Mouse (Mus musculus) hindbrain, embryonic 12.5 days (tissue): ENCODE data around the gene Gm20390. TPM values are rescaled to one million over a fixed set of nuclear protein-coding genes. Genes with fewer than 3 reads are reported as not detected.
"Not testable (repeated sequence)": the region's sequence is repeated elsewhere in the genome, so short reads cannot be mapped to it uniquely, and the experiment has no call there.

ENCODE experiments used
- ATAC-seq: fragments of 200-750 bp; cut with Nextera tagmentation; 2 replicates; pipeline ENCODE4 v1.8.0; 2017; ENCODE audit warnings: moderate TSS enrichment; ENCODE audit not compliant: low FRiP score
- H3K27ac ChIP-seq: fragments of 300-500 bp; sonication (generic); 2 replicates; pipeline ENCODE4 v1.5.1; 2016; ENCODE audit warnings: mild to moderate bottlenecking
- H3K27me3 ChIP-seq: fragments of 300-500 bp; sonication (generic); 2 replicates; pipeline ENCODE4 v1.6.1; 2016; ENCODE audit warnings: mild to moderate bottlenecking
- H3K36me3 ChIP-seq: fragments of 300-500 bp; sonication (generic); 2 replicates; pipeline ENCODE4 v1.6.1; 2016; ENCODE audit warnings: mild to moderate bottlenecking
- H3K4me1 ChIP-seq: fragments of 300-500 bp; sonication (generic); 2 replicates; pipeline ENCODE4 v1.6.1; 2016
- H3K4me2 ChIP-seq: fragments of 300-500 bp; sonication (generic); replicated peaks from 2 replicates; pipeline ENCODE4 v1.6.1; 2016; ENCODE audit warnings: mild to moderate bottlenecking
- H3K4me3 ChIP-seq: fragments of 300-500 bp; sonication (generic); 2 replicates; pipeline ENCODE4 v1.5.1; 2016; ENCODE audit warnings: mild to moderate bottlenecking
- H3K9ac ChIP-seq: fragments of 300-500 bp; sonication (generic); 2 replicates; pipeline ENCODE4 v1.6.1; 2016; ENCODE audit warnings: mild to moderate bottlenecking, moderate library complexity
- H3K9me3 ChIP-seq: fragments of 300-500 bp; sonication (generic); replicated peaks from 2 replicates; pipeline ENCODE4 v1.6.1; 2016; ENCODE audit warnings: mild to moderate bottlenecking
- WGBS: fragments of 180-500 bp; shearing (Covaris S2); methylation state at CpG from one replicate; pipeline ENCODE4 v1.1.7; 2016; 5-methylcytosine and 5-hydroxymethylcytosine counted together
- polyA plus RNA-seq: library from polyadenylated mRNA; unstranded; fragments of >200 nt; fragmentation: Nextera tagmentation; extraction: Ambion mirVana; gene quantifications from 2 replicates; pipeline ENCODE4 v1.2.1, GENCODE M21; 2016

The Gm20390 gene
- polyA plus RNA-seq, 1 experiment from 2014 or later: 355 TPM

DNA sequence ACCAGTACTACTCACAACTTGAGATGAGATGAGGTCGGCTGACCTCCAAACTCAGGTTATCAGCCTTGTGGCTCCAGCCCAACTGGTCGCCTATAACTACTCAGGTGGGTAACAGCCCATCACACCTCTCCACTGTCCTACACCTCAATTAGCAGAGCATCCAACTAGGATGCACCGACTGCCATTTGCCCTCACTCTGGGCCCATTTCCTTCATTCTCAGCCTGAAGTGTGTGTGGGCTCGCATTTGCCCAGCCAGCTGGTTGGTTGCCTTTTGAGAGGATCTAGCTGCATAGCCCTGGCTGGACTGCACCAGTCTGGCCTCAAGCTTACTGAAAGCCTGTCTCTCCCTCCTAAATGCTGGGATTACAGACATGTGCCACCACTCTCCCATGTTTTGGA, 10.3 kb downstream of the Gm20390 start:
- no peaks in the 10 kb centered on the region for H3K27me3 ChIP-seq
- H3K4me1 ChIP-seq: peaks cover 26% of the 10 kb centered on the region
- ATAC-seq: no peak
- H3K36me3 ChIP-seq: peaks cover 57% of the 10 kb centered on the region
- no peak overlapping the region for H3K4me2 ChIP-seq
- 87% methylated on average over 4 of the region's 4 CpGs for WGBS
- H3K9me3 ChIP-seq: no peaks in the 10 kb centered on the region
- H3K9ac ChIP-seq: no peak overlapping the region
- H3K27ac ChIP-seq: no peak overlapping the region
- H3K4me3 ChIP-seq: no peak overlapping the region

DNA sequence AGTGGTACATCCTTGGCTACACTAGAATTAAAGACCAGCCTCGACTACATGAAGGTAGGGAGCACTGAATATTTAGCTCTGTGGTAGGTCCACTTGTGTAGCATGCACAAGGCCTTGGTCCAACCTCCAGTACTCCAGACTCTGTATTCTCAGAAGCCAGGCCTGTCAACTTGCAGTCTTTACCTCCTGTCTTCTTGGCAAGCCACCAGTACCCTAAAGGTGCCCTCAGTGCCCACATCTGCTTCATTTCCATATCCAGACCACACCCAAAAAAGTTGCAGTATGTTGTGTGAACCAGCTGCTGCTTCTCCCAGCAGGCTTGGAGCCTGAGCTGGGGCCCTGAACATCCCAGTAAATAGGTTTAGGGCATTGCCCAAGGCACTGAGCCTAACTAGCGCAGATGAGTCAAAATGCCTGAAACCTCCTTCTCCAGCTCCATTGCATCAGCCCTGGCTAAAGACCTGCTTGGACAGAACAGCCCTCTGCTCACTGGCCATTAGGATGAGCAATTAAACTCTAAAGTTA, 11.0 kb downstream of the Gm20390 start:
- peaks cover 57% of the 10 kb centered on the region for H3K36me3 ChIP-seq
- H3K9me3 ChIP-seq: no peaks in the 10 kb centered on the region
- H3K4me1 ChIP-seq: peaks cover 32% of the 10 kb centered on the region
- no peak for ATAC-seq
- no peak overlapping the region for H3K27ac ChIP-seq
- H3K9ac ChIP-seq: no peak overlapping the region
- no peaks in the 10 kb centered on the region for H3K27me3 ChIP-seq
- no peak overlapping the region for H3K4me3 ChIP-seq
- no peak overlapping the region for H3K4me2 ChIP-seq
- WGBS: 93% methylated on average over 2 of the region's 2 CpGs

DNA sequence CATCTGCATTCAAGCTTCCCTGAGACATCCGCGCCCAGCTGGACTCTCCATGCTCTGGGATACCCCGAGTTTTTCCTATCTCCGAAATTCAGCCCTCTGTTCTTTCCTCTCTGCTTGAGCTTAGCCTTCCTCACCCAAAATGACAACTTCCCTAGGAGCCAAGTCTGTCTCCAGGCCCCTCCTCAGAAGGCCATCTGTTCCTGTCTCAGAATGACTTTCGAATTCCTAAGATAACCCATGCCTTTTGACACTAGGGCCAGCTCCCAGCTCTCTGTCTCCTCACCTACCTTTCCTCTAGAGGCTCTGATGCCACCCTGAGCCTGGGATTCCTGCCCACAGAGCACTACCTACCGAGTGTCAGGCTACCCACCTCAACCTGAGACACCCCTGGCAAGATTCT, 11.9 kb downstream of the Gm20390 start, which contains the start of gene Nme2:
TSS of gene Nme2 (minus strand) at position 101 of the 400 bp plus-strand sequence.
- peaks cover 58% of the 10 kb centered on the region for H3K36me3 ChIP-seq

DNA sequence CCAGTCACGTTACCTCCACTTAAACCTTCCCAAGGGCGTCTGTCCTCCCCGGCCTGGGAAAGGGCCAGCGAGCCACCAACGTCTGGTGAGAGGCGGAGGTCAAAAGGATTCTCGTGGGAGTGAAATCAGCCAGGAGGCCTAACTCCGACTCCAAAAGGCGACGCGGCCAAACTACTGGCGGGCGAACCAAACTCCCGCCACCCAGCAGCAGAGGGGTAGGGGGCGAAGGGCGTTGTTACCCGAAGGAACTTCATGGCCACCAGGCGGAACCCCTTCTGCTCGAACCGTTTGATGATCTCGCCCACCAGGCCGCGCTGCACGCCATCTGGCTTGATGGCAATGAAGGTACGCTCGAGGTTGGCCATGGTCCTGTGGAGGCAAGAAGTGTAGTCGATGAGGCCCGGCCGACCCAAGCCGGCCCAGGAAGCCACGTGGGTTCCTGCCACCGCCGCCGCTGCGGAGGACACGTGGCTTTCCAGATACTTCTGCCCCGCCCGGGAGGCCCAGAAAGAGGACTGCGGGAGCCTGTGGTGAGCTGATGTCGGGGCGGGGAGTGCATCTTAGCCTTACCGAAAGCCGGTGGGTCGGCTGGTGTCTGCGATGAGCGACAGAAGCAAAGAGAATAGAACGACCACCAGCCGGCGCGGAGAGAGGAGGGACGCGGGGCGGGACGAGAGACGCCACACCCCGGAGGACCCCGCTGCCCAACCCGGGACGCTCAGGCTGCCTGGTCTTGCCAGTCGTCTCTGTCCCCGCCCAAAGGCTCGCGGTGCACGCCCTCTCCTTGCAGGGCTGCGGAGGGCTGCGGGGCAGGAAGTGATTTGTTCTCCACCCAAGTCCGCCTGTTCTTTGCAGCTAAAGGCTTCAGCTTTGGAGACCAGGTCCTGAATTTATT, 12.6 kb downstream of the Gm20390 start:
- Histone ChIP-seq H3K4me3 (peak overlapping the region; percentile 64), H3K9ac (peak overlapping the region; percentile 78), H3K36me3 (peaks cover 57% of the 10 kb centered on the region), H3K4me2 (peak overlapping the region; percentile 87), H3K4me1 (peaks cover 32% of the 10 kb centered on the region), H3K9me3 (no peaks in the 10 kb centered on the region), H3K27ac (peak overlapping the region; percentile 88), H3K27me3 (no peaks in the 10 kb centered on the region)
- ATAC-seq: peak; percentile 97
- WGBS: under 1% methylated on average over 63 of the region's 67 CpGs

More for the DNA sequence above, 11.9 kb downstream of the Gm20390 start, which contains the start of gene Nme2:
- Histone ChIP-seq H3K9me3 (no peaks in the 10 kb centered on the region), H3K4me1 (peaks cover 32% of the 10 kb centered on the region), H3K9ac (peak within 1 kb of the TSS; percentile 78), H3K27ac (peak within 1 kb of the TSS; percentile 88), H3K4me2 (peak within 1 kb of the TSS; percentile 87), H3K27me3 (no peaks in the 10 kb centered on the region), H3K4me3 (peak within 1 kb of the TSS; percentile 64)
- ATAC-seq: peak; percentile 26
- WGBS: 6% methylated on average over 6 of the region's 6 CpGs

DNA sequence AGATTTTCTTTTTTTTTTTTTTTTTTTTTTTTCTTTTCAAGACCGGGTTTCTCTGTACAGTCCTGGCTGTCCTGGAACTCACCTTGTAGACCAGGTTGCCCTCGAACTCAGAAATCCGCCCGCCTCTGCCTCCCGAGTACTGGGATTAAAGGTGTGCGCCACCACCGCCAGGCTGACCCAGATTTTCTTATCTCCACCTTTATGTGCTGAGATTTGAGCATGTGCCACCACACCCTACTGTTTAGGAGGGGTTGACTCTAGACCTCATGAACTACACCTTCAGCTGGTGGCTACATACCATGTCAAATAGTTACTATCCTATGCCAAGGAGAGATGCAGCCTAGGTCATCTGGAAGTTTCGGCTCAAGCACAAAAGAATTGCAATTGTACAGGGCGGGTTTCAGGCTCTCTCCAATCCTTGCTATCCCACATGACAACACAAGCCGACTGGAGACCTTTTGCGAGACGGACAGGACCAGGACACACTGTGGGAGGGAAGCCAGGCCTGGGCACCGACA, 13.3 kb downstream of the Gm20390 start:
- Histone ChIP-seq H3K9ac (peak overlapping the region; percentile 78), H3K27me3 (no peaks in the 10 kb centered on the region), H3K9me3 (no peaks in the 10 kb centered on the region), H3K4me2 (peak overlapping the region; percentile 87), H3K36me3 (peaks cover 57% of the 10 kb centered on the region), H3K4me1 (peaks cover 32% of the 10 kb centered on the region), H3K27ac (peak overlapping the region; percentile 88), H3K4me3 (peak overlapping the region; percentile 64)
- peak; percentile 32; the same call in 1 of the 2 replicates for ATAC-seq
- WGBS: 47% methylated on average over 13 of the region's 13 CpGs

DNA sequence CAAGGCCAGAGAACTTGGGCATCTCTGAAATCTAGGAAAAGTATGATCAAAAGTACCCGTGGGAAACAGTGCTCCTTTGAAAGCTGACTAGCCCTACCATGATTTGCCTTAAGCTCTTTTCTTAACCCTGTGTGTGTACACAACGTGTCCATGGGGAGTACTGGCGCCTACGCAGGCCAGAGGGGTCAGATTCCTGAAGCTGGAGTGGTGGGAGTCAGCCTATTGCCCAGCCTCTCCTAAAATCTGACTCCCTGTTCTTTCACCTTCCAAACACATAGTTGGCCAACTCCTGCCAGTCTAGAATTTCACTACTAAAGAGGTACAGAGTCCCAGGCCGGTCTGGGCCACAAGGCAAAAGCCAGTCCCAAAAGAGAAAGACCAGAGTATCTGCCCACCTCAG, 15.7 kb downstream of the Gm20390 start:
- Histone ChIP-seq H3K4me3 (no peak overlapping the region), H3K9ac (no peak overlapping the region), H3K27me3 (no peaks in the 10 kb centered on the region), H3K9me3 (no peaks in the 10 kb centered on the region), H3K4me2 (no peak overlapping the region), H3K36me3 (peaks cover 51% of the 10 kb centered on the region), H3K27ac (no peak overlapping the region), H3K4me1 (peaks cover 32% of the 10 kb centered on the region)
- 59% methylated on average over 5 of the region's 5 CpGs for WGBS
- ATAC-seq: no peak

DNA sequence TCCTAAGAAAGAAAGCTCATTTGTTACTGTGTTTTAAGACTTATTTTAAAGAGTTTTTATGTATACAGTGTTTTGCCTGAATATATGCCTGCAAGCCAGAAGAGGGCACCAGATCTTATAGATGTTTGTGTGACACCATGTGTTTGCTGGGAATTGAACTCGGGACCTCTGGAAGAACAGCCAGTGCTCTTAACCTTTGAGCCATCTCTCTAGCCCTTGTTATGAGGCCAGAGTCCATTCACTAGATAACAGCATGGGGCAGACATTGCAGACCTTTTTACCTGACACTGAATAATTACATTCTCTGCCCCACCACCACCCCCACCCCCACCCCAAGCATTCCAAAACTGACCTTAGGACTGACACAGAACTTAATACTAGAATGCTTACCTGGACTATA, 18.0 kb downstream of the Gm20390 start:
- peaks cover 22% of the 10 kb centered on the region for H3K4me1 ChIP-seq
- no peaks in the 10 kb centered on the region for H3K9me3 ChIP-seq
- H3K9ac ChIP-seq: no peak overlapping the region
- H3K4me2 ChIP-seq: no peak overlapping the region
- 89% methylated on average over 1 of the region's 1 CpGs for WGBS
- H3K27ac ChIP-seq: no peak overlapping the region
- no peak for ATAC-seq
- H3K27me3 ChIP-seq: no peaks in the 10 kb centered on the region
- H3K36me3 ChIP-seq: peaks cover 57% of the 10 kb centered on the region
- no peak overlapping the region for H3K4me3 ChIP-seq

DNA sequence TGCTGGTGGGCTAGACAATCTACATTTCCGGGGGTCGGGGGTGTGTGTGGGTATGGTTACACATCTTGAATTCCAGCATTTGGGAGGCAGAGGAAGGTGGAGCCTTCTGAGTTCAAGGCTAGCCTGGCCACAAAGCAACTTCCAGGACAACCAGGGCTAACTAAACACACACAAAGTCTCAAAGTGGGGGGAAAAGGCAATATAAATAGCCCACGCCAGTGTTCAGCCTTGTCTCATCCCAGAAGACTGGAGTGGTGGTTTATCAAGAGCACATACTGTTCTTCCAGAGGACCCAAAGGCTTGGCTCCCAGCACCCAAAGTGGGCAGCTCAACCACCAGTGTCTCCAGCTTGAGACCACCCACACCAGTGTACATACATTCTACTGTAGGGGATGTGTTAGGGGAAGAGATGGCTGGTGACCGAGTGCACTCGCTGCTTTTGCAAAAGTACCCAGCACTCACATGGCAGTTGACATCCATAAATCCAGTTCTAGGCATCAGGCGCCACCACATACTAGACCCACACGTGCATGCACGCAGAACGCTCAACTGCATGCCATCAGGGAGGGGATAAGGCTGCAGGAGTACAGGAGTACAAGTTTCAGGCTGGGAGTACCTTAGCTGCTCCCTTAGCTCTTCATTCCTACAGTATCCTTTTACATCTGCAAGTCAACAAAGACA, 19.1 kb downstream of the Gm20390 start:
- H3K4me2 ChIP-seq: no peak overlapping the region
- no peaks in the 10 kb centered on the region for H3K9me3 ChIP-seq
- no peaks in the 10 kb centered on the region for H3K27me3 ChIP-seq
- H3K4me1 ChIP-seq: peaks cover 15% of the 10 kb centered on the region
- ATAC-seq: no peak
- H3K9ac ChIP-seq: no peak overlapping the region
- H3K4me3 ChIP-seq: no peak overlapping the region
- peaks cover 57% of the 10 kb centered on the region for H3K36me3 ChIP-seq
- no peak overlapping the region for H3K27ac ChIP-seq
- 88% methylated on average over 9 of the region's 9 CpGs for WGBS

DNA sequence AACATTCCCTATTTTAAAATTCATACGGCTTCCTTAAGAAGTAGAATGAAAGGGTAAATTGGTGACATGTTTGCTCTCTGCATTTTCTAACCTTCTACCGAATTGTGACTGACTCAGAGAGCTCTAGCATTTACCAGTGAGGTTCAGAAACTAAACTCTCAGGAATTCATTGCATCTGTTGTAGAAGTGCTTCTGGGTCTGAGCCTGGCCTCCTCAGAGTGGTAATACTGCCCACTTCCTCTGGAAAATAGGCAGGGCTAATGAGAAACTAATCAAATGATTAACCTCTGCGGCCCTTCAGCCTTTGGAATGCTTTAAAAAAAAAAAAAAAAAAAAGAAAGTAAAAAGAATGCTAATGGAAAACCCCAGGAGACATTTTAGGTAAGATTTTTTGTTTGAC, 23.1 kb downstream of the Gm20390 start:
- Histone ChIP-seq H3K4me3 (no peak overlapping the region), H3K4me1 (no peaks in the 10 kb centered on the region), H3K27me3 (no peaks in the 10 kb centered on the region), H3K4me2 (no peak overlapping the region), H3K27ac (no peak overlapping the region), H3K9ac (no peak overlapping the region), H3K9me3 (no peaks in the 10 kb centered on the region), H3K36me3 (peaks cover 38% of the 10 kb centered on the region)
- no peak for ATAC-seq
- 79% methylated on average over 3 of the region's 3 CpGs for WGBS

DNA sequence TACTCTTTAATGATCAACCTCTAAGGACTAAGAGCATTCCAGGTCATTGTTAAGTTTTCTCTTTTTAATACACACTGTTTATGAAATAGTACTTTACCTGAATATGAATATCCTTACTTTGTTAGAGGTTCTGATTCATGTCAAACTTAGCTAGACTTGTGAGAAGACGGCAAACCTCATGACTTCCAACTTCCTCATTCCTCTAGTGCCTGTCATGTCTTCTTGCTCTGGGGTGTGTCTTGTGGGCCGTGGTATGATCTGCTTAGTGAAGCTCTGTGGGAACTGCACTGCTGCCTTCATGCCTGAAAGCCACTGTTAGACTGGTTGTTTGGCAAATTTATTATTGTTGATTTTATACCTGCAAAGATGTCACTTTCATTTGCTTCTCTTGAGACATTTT, 27.2 kb downstream of the Gm20390 start:
- Histone ChIP-seq H3K9me3 (no peaks in the 10 kb centered on the region), H3K4me2 (no peak overlapping the region), H3K27me3 (no peaks in the 10 kb centered on the region), H3K4me3 (no peak overlapping the region), H3K4me1 (no peaks in the 10 kb centered on the region), H3K9ac (no peak overlapping the region), H3K27ac (no peak overlapping the region), H3K36me3 (peaks cover 44% of the 10 kb centered on the region)
- no peak for ATAC-seq
- WGBS: 87% methylated on average over 2 of the region's 2 CpGs

DNA sequence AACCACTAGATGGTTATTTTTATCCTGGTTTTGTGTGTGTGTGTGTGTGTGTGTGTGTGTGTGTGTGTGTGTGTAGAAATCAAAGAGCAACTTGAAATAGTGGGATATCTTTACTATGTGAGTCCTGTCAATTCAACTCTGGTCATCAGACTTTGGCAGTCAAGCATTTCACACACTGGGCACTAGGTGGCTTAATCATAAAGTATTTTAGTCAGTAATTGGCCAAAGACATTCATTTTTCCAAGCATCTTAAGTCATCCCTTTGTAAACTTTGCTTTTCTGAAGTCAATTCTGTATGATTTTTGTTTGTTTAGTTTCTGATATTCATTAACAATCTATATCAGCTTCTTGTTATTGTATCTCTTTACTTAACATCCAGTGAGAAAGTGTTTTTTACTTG, 39.0 kb downstream of the Gm20390 start:
- Histone ChIP-seq H3K9me3 (no peaks in the 10 kb centered on the region), H3K4me2 (no peak overlapping the region), H3K27me3 (no peaks in the 10 kb centered on the region), H3K9ac (no peak overlapping the region), H3K4me1 (no peaks in the 10 kb centered on the region), H3K36me3 (peaks cover 79% of the 10 kb centered on the region), H3K4me3 (no peak overlapping the region), H3K27ac (no peak overlapping the region)
- ATAC-seq: no peak

DNA sequence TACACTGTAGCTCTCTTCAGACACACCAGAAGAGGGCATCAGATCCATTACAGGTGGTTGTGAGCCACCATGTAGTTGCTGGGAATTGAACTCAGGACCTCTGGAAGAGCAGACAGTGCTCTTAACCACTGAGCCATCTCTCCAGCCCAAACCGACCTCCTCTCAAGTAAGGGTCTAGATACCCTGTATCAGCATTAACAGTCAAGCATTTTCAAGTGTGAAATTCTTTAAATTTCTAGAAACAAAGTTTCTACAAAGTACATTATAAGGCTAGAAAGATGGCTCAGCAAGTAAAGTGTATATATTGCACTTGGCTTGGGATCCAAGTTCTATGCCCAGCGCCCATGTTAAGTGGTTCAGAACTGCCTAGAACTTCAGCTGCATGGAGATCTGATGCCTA, 53.1 kb downstream of the Gm20390 start:
- 97% methylated on average over 2 of the region's 2 CpGs for WGBS
- not testable (repeated sequence) for ATAC-seq

More for the DNA sequence above, 53.1 kb downstream of the Gm20390 start:
- not testable (repeated sequence) for H3K4me1 ChIP-seq, H3K27ac ChIP-seq, H3K9me3 ChIP-seq, H3K27me3 ChIP-seq, H3K4me3 ChIP-seq, H3K4me2 ChIP-seq, H3K9ac ChIP-seq
- peaks cover 67% of the 10 kb centered on the region for H3K36me3 ChIP-seq
